Mouse (Mus musculus): ENCODE results near the gene Foxa2. TPM values are rescaled to one million over a fixed set of nuclear protein-coding genes. Genes with fewer than 3 reads are reported as not detected.

Foxa2 gene
- polyA plus RNA-seq, 1 experiment: 0.49 TPM

DNA sequence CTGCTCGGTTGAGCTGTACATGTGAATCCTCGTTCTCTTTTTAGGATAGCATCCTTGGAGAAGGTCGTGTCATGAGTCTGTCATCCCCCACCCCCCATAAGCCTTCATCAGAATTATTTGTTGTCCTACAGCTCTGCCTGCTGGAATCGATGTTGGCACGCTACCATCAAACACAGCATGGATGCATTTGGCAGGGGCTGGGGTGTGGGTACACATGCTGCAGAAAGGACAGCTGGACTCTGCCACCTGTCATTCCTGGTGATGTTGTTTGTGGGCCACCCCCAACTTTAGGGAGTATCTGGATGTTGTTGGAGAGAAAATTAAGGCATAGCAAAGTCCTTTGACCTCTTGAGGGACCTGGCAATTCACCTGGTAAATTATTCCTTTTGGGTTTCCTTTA is 38.8 kb upstream of the Foxa2 start:
- Histone ChIP-seq H3K4me3 (no peak overlapping the region), H3K36me3 (ENCODE audit: control insufficient read depth, insufficient read depth) (no peaks in the 10 kb centered on the region), H3K27me3 (ENCODE audit: control insufficient read depth, insufficient read depth, insufficient read length) (no peaks in the 10 kb centered on the region), H3K79me2 (ENCODE audit: control insufficient read depth, insufficient read depth) (no peaks in the 10 kb centered on the region), H3ac (ENCODE audit: control insufficient read depth, insufficient read length) (no peak overlapping the region), H3K4me2 (ENCODE audit: low read depth) (no peak overlapping the region)
- TF ChIP-seq MYOG (IDR thresholded peaks at IDR 0.05; ENCODE audit: control insufficient read depth in 1 of 3, insufficient read depth in 1 of 3, insufficient read length in 2 of 3, low read depth in 2 of 3): peak in 2 of 3 experiments; percentile 34 to 71
- peak in 2 of 3 experiments; percentile 36 to 79 for TF ChIP-seq MYOD1 (IDR thresholded peaks at IDR 0.05; ENCODE audit: control insufficient read depth in 1 of 3, insufficient read length in 2 of 3, low read depth in 2 of 3)
- TF ChIP-seq POLR2A (IDR thresholded peaks at IDR 0.05; ENCODE audit: insufficient read length, low read depth): no peak
- no peak for TF ChIP-seq TCF12 (IDR thresholded peaks at IDR 0.05; ENCODE audit: insufficient read depth, poor library complexity, severe bottlenecking)
- peak; percentile 46 for TF ChIP-seq TCF3 (IDR thresholded peaks at IDR 0.05; ENCODE audit: insufficient read length, low read depth)

DNA sequence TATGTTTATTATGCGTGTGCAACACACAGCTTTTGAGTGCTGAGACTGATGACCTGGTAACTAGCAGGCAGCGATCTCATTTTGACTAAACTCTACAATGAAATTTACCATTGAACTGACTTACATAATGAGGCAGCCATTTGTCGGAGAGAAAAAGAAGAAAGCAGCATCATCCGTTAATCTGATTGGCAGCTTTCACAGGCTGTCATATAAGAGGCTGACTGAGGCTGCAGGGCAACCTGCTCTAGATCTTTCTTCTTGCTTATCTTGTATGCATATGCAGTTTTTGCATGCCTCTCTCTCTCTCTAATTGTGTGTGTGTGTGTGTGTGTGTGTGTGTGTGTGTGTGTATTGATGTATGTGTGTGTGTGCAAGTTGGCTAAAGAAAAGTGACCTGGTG is 38.4 kb upstream of the Foxa2 start:
- TF ChIP-seq REST (IDR thresholded peaks at IDR 0.05; ENCODE audit: insufficient read depth, insufficient read length) (no peak), TCF12 (IDR thresholded peaks at IDR 0.05; ENCODE audit: insufficient read depth, poor library complexity, severe bottlenecking) (no peak), POLR2AphosphoS2 (IDR thresholded peaks at IDR 0.05; ENCODE audit: insufficient read length, low read depth) (no peak), POLR2A (IDR thresholded peaks at IDR 0.05; ENCODE audit: insufficient read length, low read depth) (no peak), USF1 (IDR thresholded peaks at IDR 0.05; ENCODE audit: low read depth) (no peak), SRF (IDR thresholded peaks at IDR 0.05; ENCODE audit: control insufficient read depth, insufficient read length, low read depth) (no peak), E2F4 (IDR thresholded peaks at IDR 0.05; ENCODE audit: insufficient read depth) (no peak), TCF3 (IDR thresholded peaks at IDR 0.05; ENCODE audit: insufficient read length, low read depth) (no peak), MYOG (IDR thresholded peaks at IDR 0.05; ENCODE audit: control insufficient read depth in 1 of 3, insufficient read depth in 1 of 3, insufficient read length in 2 of 3, low read depth in 2 of 3) (no peak), CEBPB (IDR thresholded peaks at IDR 0.05; ENCODE audit: insufficient read depth, poor library complexity, severe bottlenecking) (no peak), MYOD1 (IDR thresholded peaks at IDR 0.05; ENCODE audit: control insufficient read depth in 1 of 3, insufficient read length in 2 of 3, low read depth in 2 of 3) (no peak), MAX (IDR thresholded peaks at IDR 0.05; ENCODE audit: low read depth) (no peak)
- Histone ChIP-seq H3K4me3 (no peak overlapping the region), H3K79me2 (ENCODE audit: control insufficient read depth, insufficient read depth) (no peaks in the 10 kb centered on the region), H3K4me2 (ENCODE audit: low read depth) (no peak overlapping the region), H3K27me3 (ENCODE audit: control insufficient read depth, insufficient read depth, insufficient read length) (no peaks in the 10 kb centered on the region), H3K36me3 (ENCODE audit: control insufficient read depth, insufficient read depth) (no peaks in the 10 kb centered on the region), H3ac (ENCODE audit: control insufficient read depth, insufficient read length) (no peak overlapping the region)

DNA sequence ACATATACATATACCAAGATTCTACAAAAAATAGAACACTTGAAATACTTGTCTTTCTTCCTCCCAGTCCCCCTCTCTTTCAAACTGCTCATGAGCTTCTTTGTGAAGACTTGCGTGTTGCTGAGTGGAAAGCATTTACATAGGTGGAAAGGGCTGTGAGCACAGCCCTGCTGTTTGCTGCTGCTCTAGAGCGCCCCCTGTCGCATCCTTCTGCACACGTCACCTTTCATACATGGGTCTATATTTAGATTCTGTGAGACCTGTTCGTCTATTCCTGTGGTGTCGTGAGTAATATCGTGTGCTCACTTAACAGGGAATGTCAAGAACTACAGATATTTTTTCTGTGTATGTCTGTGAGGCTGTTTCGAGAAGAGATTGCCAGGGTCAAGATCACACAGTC is 35.5 kb upstream of the Foxa2 start:
- H3K4me2 ChIP-seq (ENCODE audit: low read depth): no peak overlapping the region
- no peaks in the 10 kb centered on the region for H3K36me3 ChIP-seq (ENCODE audit: control insufficient read depth, insufficient read depth)
- no peak for TF ChIP-seq SRF (IDR thresholded peaks at IDR 0.05; ENCODE audit: control insufficient read depth, insufficient read length, low read depth)
- no peak for TF ChIP-seq REST (IDR thresholded peaks at IDR 0.05; ENCODE audit: insufficient read depth, insufficient read length)
- TF ChIP-seq TCF12 (IDR thresholded peaks at IDR 0.05; ENCODE audit: insufficient read depth, poor library complexity, severe bottlenecking): no peak
- no peak for TF ChIP-seq MAX (IDR thresholded peaks at IDR 0.05; ENCODE audit: low read depth)
- no peak for TF ChIP-seq TCF3 (IDR thresholded peaks at IDR 0.05; ENCODE audit: insufficient read length, low read depth)
- no peaks in the 10 kb centered on the region for H3K79me2 ChIP-seq (ENCODE audit: control insufficient read depth, insufficient read depth)
- H3K4me3 ChIP-seq: no peak overlapping the region
- no peaks in the 10 kb centered on the region for H3K27me3 ChIP-seq (ENCODE audit: control insufficient read depth, insufficient read depth, insufficient read length)
- no peak overlapping the region for H3ac ChIP-seq (ENCODE audit: control insufficient read depth, insufficient read length)

DNA sequence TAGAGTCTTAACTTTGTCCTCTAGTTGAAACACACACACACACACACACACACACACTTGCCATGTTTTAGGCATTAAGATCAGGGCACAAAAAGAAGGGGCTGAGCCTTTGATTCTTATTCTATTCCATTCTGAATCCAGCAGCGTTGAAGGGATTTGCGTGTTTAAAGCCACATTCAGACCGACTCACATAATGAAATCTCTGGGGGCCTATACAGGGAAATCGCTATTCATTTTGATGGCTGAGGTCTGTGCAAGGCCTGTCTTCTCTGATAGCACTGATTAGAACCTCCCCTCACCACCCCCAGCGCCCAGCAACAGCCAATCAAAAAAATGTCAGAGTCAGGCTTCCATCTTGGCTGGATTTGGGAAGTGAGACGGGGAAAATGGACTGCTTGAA is 13.9 kb upstream of the Foxa2 start:
- Histone ChIP-seq H3K79me2 (ENCODE audit: control insufficient read depth, insufficient read depth) (no peaks in the 10 kb centered on the region), H3K36me3 (ENCODE audit: control insufficient read depth, insufficient read depth) (no peaks in the 10 kb centered on the region), H3K27me3 (ENCODE audit: control insufficient read depth, insufficient read depth, insufficient read length) (no peaks in the 10 kb centered on the region), H3K4me3 (no peak overlapping the region), H3ac (ENCODE audit: control insufficient read depth, insufficient read length) (no peak overlapping the region), H3K4me2 (ENCODE audit: low read depth) (no peak overlapping the region)
- no peak for TF ChIP-seq MYOD1 (IDR thresholded peaks at IDR 0.05; ENCODE audit: control insufficient read depth in 1 of 3, insufficient read length in 2 of 3, low read depth in 2 of 3)

DNA sequence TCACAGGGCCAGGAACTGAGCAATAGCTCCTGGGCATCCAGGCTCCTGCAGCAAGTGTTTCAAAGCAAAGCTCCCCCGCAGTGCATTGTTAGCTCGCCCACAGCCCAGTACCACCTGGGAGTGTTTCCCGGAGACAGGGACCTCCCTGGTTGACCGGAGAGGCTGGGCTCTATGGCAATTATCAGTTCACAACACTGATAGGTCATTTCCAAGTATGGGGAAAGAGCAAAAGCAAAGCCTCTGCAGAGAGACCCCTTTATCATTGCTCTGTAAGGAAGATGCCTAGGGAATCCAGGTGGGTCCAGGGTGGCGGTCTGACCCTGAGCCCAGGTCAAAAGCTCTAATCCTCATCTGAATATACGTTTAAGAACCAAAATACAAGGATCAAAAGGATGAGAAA is 6.6 kb upstream of the Foxa2 start:
- Histone ChIP-seq H3ac (ENCODE audit: control insufficient read depth, insufficient read length) (no peak overlapping the region), H3K4me2 (ENCODE audit: low read depth) (no peak overlapping the region), H3K36me3 (ENCODE audit: control insufficient read depth, insufficient read depth) (no peaks in the 10 kb centered on the region), H3K4me3 (no peak overlapping the region), H3K79me2 (ENCODE audit: control insufficient read depth, insufficient read depth) (no peaks in the 10 kb centered on the region), H3K27me3 (ENCODE audit: control insufficient read depth, insufficient read depth, insufficient read length) (no peaks in the 10 kb centered on the region)
- TF ChIP-seq TCF3 (IDR thresholded peaks at IDR 0.05; ENCODE audit: insufficient read length, low read depth): no peak
- TF ChIP-seq POLR2AphosphoS2 (IDR thresholded peaks at IDR 0.05; ENCODE audit: insufficient read length, low read depth): no peak
- TF ChIP-seq USF1 (IDR thresholded peaks at IDR 0.05; ENCODE audit: low read depth): no peak

DNA sequence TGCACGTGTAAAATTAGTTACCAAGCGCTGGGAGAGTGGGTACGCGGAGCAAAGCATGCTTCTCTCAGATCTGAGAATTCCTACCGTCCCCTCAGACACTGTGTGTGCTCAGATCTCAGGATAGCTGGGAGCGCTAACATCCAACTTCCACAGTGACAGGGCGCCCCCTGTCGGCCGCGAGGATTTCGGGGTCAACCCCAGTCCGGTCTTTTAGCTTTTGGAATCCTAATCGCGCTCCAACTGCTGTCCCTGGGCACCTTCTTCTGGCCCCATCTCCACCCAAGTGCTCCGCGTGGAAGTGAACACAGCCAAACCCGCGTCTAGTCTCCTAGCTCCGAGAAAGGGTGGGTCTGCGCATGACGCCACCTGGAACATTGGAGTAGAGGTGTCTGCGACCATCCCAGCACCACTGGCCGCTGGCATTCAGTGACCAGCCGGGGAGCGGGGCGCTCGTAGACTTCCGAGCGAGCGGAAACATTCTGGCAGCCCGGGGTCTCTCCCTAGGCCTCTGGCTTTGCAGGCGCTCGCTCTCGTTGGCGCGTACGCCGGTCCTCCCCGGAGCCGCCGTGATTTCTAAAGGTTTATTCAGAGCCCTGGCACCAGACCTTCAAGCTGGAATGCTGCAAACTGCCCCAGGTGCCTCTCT is 1.8 kb upstream of the Foxa2 start:
- no peak overlapping the region for H3ac ChIP-seq (ENCODE audit: control insufficient read depth, insufficient read length)
- peaks cover 13% of the 10 kb centered on the region for H3K27me3 ChIP-seq (ENCODE audit: control insufficient read depth, insufficient read depth, insufficient read length)
- no peak overlapping the region for H3K4me3 ChIP-seq
- TF ChIP-seq SRF (IDR thresholded peaks at IDR 0.05; ENCODE audit: control insufficient read depth, insufficient read length, low read depth) (no peak), MYOD1 (IDR thresholded peaks at IDR 0.05; ENCODE audit: control insufficient read depth in 1 of 3, insufficient read length in 2 of 3, low read depth in 2 of 3) (no peak), TCF12 (IDR thresholded peaks at IDR 0.05; ENCODE audit: insufficient read depth, poor library complexity, severe bottlenecking) (no peak), E2F4 (IDR thresholded peaks at IDR 0.05; ENCODE audit: insufficient read depth) (no peak), CEBPB (IDR thresholded peaks at IDR 0.05; ENCODE audit: insufficient read depth, poor library complexity, severe bottlenecking) (no peak), POLR2A (IDR thresholded peaks at IDR 0.05; ENCODE audit: insufficient read length, low read depth) (no peak), POLR2AphosphoS2 (IDR thresholded peaks at IDR 0.05; ENCODE audit: insufficient read length, low read depth) (no peak), TCF3 (IDR thresholded peaks at IDR 0.05; ENCODE audit: insufficient read length, low read depth) (no peak), MAX (IDR thresholded peaks at IDR 0.05; ENCODE audit: low read depth) (no peak), MYOG (IDR thresholded peaks at IDR 0.05; ENCODE audit: control insufficient read depth in 1 of 3, insufficient read depth in 1 of 3, insufficient read length in 2 of 3, low read depth in 2 of 3) (no peak), REST (IDR thresholded peaks at IDR 0.05; ENCODE audit: insufficient read depth, insufficient read length) (no peak), USF1 (IDR thresholded peaks at IDR 0.05; ENCODE audit: low read depth) (no peak)
- peak overlapping the region; percentile 48 for H3K4me2 ChIP-seq (ENCODE audit: low read depth)
- no peaks in the 10 kb centered on the region for H3K79me2 ChIP-seq (ENCODE audit: control insufficient read depth, insufficient read depth)
- no peaks in the 10 kb centered on the region for H3K36me3 ChIP-seq (ENCODE audit: control insufficient read depth, insufficient read depth)
